Mouse (Mus musculus) sigmoid colon, adult 10 weeks (tissue): ENCODE results near the gene Nudcd2. TPM values are rescaled to one million over a fixed set of nuclear protein-coding genes. Genes with fewer than 3 reads are reported as not detected.

Source experiments
- polyA plus RNA-seq: library from polyadenylated mRNA; stranded (reverse); fragments of 350-450 nt; fragmentation: Illumina TruSeq; extraction: RNeasy Lipid Tissue Mini Kit (QIAGEN cat#74804); gene quantifications from one replicate; pipeline ENCODE4 v1.2.3, GENCODE M21; 2014; ENCODE audit warnings: low read depth, low replicate concordance

The Nudcd2 gene
- 97.3 TPM for polyA plus RNA-seq

GRCm38 (mm10) chr11:40733339-40734174 lies at the start of gene Nudcd2, which contains the start of gene Hmmr:
Gene Nudcd2 (plus strand): TSS chr11:40733667.
Gene Hmmr (minus strand): TSS chr11:40733422.

GRCm38 (mm10) chr11:40695103-40695502 lies 38.4 kb upstream of the Nudcd2 start, which contains the start of gene Mat2b:
Gene Mat2b (minus strand): TSS chr11:40695203.

GRCm38 (mm10) chr11:40755109-40755627 lies 21.7 kb downstream of the Nudcd2 start, which contains the start of gene Ccng1:
Gene Ccng1 (minus strand): TSS chr11:40755311.

Other genes with a start within 250 kb of the Nudcd2 start
- 217 TPM for gene Mat2b, start 38.5 kb upstream of the Nudcd2 start, polyA plus RNA-seq
- 21.7 TPM for gene Hmmr, start 245 bp upstream of the Nudcd2 start, polyA plus RNA-seq
- 281 TPM for gene Ccng1, start 21.6 kb downstream of the Nudcd2 start, polyA plus RNA-seq